Comparison of ENCODE assay signal across 8 mouse cellular contexts in genomic region chr3:60502155-60502987, GRCm38 (mm10). TPM values are rescaled to one million over a fixed set of nuclear protein-coding genes. Genes with fewer than 3 reads are reported as not detected.
DNase-seq lines count a peak whose midpoint lies in the region; ATAC-seq and TF ChIP-seq lines count a peak whose summit lies in the region.

No protein-coding gene starts in this region.

- H3K9me3 ChIP-seq in forebrain, postnatal 0 days (ENCODE audit: low read length), result no peaks in the 10 kb centered on the region
- H3K9me3 ChIP-seq in liver, embryonic 13.5 days (replicated peaks), result no peaks in the 10 kb centered on the region
- H3K9me3 ChIP-seq in stomach, embryonic 14.5 days (ENCODE audit: control insufficient read depth, low read depth, low read length), result no peaks in the 10 kb centered on the region

- ATAC-seq in forebrain, postnatal 0 days, result no peak
- no peak for ATAC-seq in liver, embryonic 13.5 days (ENCODE audit: low read depth)
- no peak for ATAC-seq in stomach, embryonic 14.5 days (ENCODE audit: insufficient number of reproducible peaks, insufficient read depth, low FRiP score, low read depth)

- peak overlapping the region; percentile 76 for H3K4me2 ChIP-seq in forebrain, postnatal 0 days (ENCODE audit: low read depth)
- peak overlapping the region; percentile 84 for H3K4me2 ChIP-seq in liver, embryonic 13.5 days
- peak overlapping the region; percentile 61 for H3K4me2 ChIP-seq in stomach, embryonic 14.5 days (replicated peaks; ENCODE audit: low read depth, low read length)

- H3K27ac ChIP-seq in forebrain, postnatal 0 days (ENCODE audit: low read depth, low read length), result no peak overlapping the region
- peak overlapping the region; percentile 98 for H3K27ac ChIP-seq in liver, embryonic 13.5 days
- H3K27ac ChIP-seq in stomach, embryonic 14.5 days (ENCODE audit: low read length), result peak overlapping the region; percentile 99

- H3K4me3 ChIP-seq in forebrain, postnatal 0 days (ENCODE audit: low read depth, low read length), result peak overlapping the region; percentile 96
- H3K4me3 ChIP-seq in liver, embryonic 13.5 days (replicated peaks), result peak overlapping the region; percentile 98
- peak overlapping the region; percentile 84 for H3K4me3 ChIP-seq in stomach, embryonic 14.5 days (ENCODE audit: low read depth, low read length)

- no peaks in the 10 kb centered on the region for H3K36me3 ChIP-seq in forebrain, postnatal 0 days (ENCODE audit: insufficient read depth)
- no peaks in the 10 kb centered on the region for H3K36me3 ChIP-seq in liver, embryonic 13.5 days
- H3K36me3 ChIP-seq in stomach, embryonic 14.5 days (ENCODE audit: control insufficient read depth, insufficient read depth, low read length), result no peaks in the 10 kb centered on the region

- peak; percentile 43 for DNase-seq in kidney, adult 18-20 months
- DNase-seq in kidney, postnatal 10 days, result no peak
- DNase-seq in Muller cell, postnatal 12 days (ENCODE audit: inconsistent ontology term), result peak; percentile 61
- DNase-seq in forebrain, postnatal 0 days, result peak; percentile 14
- peak; percentile 17 for DNase-seq in liver, embryonic 13.5 days
- DNase-seq in right cerebral cortex, adult 18-20 months, result no peak
- DNase-seq in frontal cortex, postnatal 10 days (ENCODE audit: low spot score in 2 of 2), result no peak

- H3K9ac ChIP-seq in forebrain, postnatal 0 days, result no peak overlapping the region
- peak overlapping the region; percentile 100 for H3K9ac ChIP-seq in liver, embryonic 13.5 days
- peak overlapping the region; percentile 89 for H3K9ac ChIP-seq in stomach, embryonic 14.5 days (replicated peaks; ENCODE audit: low read depth, low read length)

- 23% methylated on average over 7 of the region's 7 CpGs for WGBS in forebrain, postnatal 0 days
- 10% methylated on average over 7 of the region's 7 CpGs for WGBS in liver, embryonic 13.5 days (ENCODE audit: insufficient replicate concordance)
- 14% methylated on average over 7 of the region's 7 CpGs for WGBS in stomach, embryonic 14.5 days

- H3K27me3 ChIP-seq in forebrain, postnatal 0 days (ENCODE audit: insufficient read depth, low read length), result no peaks in the 10 kb centered on the region
- H3K27me3 ChIP-seq in liver, embryonic 13.5 days, result no peaks in the 10 kb centered on the region
- H3K27me3 ChIP-seq in stomach, embryonic 14.5 days (ENCODE audit: control insufficient read depth, insufficient read depth, low read length), result no peaks in the 10 kb centered on the region

- H3K4me1 ChIP-seq in forebrain, postnatal 0 days (ENCODE audit: insufficient read depth), result peaks cover 20% of the 10 kb centered on the region; the same call in 1 of the 2 replicates
- peaks cover 74% of the 10 kb centered on the region for H3K4me1 ChIP-seq in liver, embryonic 13.5 days (replicated peaks)
- peaks cover 37% of the 10 kb centered on the region for H3K4me1 ChIP-seq in stomach, embryonic 14.5 days (ENCODE audit: control insufficient read depth, insufficient read depth, low read length)

- TF ChIP-seq CTCF in forebrain, postnatal 0 days (IDR thresholded peaks at IDR 0.05; ENCODE audit: low read depth), result no peak

RNA-seq across cellular contexts. Expression of gene Mbnl1, which starts 29.7 kb away (rescaled TPM):
- 73.6 and 84.7 TPM in 2 replicates for total RNA-seq in forebrain, postnatal 0 days (2014; rRNA removed)
- 35.1 and 42.7 TPM in 2 replicates for polyA plus RNA-seq in forebrain, postnatal 0 days (2015; fragmentation: Nextera tagmentation; extraction: Ambion mirVana)
- polyA plus RNA-seq in liver, embryonic 13.5 days (2015; fragmentation: Nextera tagmentation; extraction: Ambion mirVana), result 123 and 153 TPM in 2 replicates
- 151 TPM in 2 replicates for polyA plus RNA-seq in stomach, embryonic 14.5 days (2014; fragmentation: Nextera tagmentation; extraction: Ambion mirVana)

Comparison
In these comparisons a context has a peak if more than half of its experiments do, and no peak if none do; other contexts are left out.
1. DNase-seq: peak in kidney, adult 18-20 months (single experiment), Muller cell, postnatal 12 days (single experiment), forebrain, postnatal 0 days (single experiment) and liver, embryonic 13.5 days (single experiment); none in kidney, postnatal 10 days (single experiment), right cerebral cortex, adult 18-20 months (single experiment) and frontal cortex, postnatal 10 days (0 of 2).
2. Peak in every context shown above with its lines, with median percentiles within 50 percentile points of each other: H3K4me2 ChIP-seq and H3K4me3 ChIP-seq.